Mouse (Mus musculus): ENCODE measurements at regions not wholly inside any gene's neighbourhood (a gene's known extent, or its start where the extent isn't known, plus 50 kb on each side); places are given as distances from the start of the nearest gene placed in this dataset.
"Not testable (repeated sequence)": the region's sequence is repeated elsewhere in the genome, so short reads cannot be mapped to it uniquely, and the experiment has no call there.

- DNase-seq: no peak
Observed at GRCm38 (mm10) chr12:9655794-9656193, 85.9 kb downstream of the Osr1 start.

DNA sequence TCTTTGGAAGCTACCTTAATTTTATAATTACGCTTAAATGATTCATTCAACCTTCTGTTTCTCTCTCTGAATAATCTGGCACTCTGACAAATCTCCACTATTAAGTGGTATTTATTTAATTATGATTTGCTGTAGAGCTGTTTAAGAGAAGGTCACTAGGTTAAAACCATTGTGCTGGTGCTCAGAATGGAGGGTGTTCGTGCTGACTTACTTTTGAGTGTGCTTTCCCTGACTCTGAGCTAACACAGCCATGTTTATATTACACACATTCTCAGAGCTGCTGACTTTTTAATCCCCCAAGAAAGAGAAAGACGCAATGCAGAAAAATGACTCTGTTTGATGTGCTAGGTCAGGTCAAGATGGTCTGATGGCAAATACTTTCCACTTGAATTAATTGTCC lies 86.4 kb downstream of the Osr1 start:
- DNase-seq: no peak

GRCm38 (mm10) chr12:9657199-9657766 lies 87.4 kb downstream of the Osr1 start:
- DNase-seq: no peak

GRCm38 (mm10) chr12:9657793-9658192 lies 87.9 kb downstream of the Osr1 start:
- peak; percentile 7 to 40 for DNase-seq

DNA sequence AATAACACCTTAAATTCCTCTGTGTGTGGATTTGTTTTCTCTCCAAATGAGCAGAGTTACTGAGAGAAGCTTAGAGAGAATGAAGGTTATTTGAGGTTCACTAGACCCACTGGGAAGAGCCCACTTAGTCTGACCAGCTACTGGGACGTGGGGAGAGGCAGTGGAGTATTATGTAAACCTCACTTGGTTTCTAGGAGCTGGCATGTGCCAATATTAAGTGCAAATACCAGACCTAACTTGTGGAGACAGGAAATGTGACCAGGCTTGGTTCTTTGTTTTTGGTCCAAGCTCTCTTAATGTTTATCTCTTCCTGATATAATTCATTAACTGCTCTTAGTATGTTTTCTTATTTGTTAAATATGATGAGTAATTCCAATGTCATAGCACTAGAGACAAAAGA lies 90.4 kb downstream of the Osr1 start:
- no peak for DNase-seq

- DNase-seq: no peak
Observed at GRCm38 (mm10) chr12:9688776-9689175, 118.9 kb downstream of the Osr1 start.

DNA sequence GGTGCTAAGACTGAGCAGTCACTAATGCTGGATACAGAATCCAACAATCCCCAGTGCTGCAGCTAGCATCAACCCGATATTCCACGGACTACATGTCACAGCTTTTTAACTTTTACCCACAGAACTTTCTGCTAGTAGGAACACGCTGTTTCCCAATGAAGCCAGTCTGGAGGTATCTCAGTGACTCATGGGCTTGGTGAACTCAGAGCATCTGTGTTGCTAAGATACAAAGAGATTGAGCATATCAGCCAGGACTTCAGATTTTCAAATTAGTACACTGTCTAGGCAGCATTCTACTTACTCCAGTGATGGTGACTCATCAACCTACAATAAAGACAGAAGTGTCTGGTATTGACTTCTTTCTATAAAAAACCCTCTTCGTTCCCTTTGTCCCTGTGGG lies 119.6 kb downstream of the Osr1 start:
- DNase-seq: no peak

- DNase-seq: peak in 1 of 2 experiments; percentile 4
Observed at GRCm38 (mm10) chr12:9732921-9733320, 163.0 kb downstream of the Osr1 start.

DNA sequence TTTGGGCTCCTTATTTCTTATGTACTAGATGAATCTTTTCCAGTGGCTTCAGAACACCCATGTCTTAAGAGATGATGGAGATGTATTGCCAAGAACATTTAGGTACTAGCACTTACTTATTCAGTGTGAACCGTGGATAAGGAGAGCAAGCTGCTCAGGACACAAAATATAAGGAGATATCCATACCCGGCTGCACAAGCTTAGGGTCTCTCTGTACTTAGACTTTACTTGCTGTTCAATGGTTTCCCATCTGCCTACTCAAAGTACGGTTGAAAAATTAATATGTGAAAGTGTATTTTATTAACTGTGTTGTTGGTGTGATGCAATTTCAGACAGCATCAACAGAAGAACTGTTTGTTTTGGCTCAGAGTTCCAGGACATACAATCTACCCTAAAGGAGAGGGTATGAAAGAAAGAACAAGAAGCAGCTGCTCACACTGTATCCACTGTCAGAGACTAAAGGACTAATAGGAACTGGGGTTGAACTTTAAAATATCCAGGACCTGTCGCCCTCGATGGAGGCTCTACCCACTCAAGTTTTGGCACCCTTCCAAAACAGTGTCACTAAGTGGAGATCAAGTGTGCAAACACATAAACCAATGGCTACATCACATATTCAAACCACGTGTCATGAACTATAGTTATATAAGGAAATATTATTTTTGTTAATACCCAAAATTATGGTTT lies 174.9 kb downstream of the Osr1 start:
- DNase-seq: no peak

DNA sequence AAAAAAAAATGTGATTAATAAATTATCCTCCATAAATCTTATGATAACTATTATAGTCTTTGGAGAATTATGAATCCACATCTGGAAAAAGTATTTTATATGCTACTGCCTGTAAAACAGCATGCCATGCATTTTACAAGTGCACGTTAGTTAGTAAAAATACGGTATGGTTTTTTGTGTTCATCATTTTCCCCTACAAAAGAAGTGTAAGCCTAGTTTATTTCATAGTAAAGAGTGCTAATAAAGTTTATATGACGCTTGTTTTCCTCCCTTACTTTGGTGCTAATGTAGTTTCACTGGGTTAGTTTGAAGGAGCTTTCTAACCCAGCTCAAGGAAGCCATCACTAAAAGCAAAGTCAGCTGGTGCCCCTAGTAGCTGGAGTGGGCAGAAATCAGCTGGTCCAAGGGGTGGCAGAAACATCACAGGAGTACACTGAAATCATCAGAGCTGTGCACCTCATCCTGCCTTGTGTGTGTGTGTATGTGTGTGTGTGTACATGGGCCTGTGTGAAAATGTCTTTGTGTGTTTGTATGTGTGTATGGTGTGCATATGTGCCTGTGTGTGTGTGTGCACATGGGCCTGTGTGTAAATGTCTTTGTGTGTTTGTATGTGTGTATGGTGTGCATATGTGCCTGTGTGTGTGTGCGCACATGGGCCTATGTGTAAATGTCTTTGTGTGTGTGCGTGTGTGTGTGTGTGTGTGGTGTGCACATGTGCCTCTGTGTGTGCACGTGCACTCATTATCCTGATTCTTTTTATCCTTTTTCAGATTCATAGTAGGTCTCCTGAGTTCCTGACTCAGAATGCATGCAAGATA lies 181.6 kb downstream of the Osr1 start:
- no peak for DNase-seq

DNA sequence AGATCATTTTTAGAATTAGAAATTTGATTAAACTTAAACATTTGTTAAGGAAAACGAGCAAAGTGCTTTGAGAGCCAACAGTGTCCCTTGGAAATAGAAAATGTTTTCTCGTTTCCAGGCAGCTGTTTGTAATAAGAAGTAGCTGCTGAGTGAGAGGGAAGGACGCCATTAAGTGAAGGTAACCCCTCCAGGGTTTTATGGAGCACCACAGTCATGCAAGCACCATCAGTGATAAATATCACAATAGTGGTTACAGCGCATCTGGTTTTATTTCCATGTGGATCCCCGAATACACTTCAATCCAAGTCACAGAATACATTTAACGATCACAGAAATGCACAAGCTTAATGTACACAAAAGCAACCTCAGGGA lies 182.1 kb downstream of the Osr1 start:
- no peak for DNase-seq

- DNase-seq: no peak
Observed at GRCm38 (mm10) chr12:9756411-9756810, 186.5 kb downstream of the Osr1 start.

DNA sequence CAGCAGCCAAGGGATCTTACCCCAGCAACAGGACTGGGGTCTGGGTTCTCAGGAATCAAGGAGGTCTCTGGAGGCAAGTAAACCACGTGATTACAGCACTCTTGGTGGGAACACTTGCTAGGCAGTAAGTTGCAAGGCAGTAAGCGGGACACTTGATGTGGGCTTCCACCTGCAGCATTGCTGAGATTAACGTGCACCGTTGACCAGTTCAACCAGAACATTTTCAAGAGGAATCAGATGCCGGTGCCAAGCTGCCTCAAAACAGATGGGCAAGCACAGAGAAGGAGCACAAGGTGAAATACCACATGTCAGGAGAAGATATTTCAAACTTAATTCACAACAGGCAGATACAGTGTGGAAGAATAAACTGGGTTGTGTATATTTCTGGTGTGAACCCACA lies 190.9 kb downstream of the Osr1 start:
- DNase-seq: no peak

GRCm38 (mm10) chr12:9762291-9762811 lies 192.4 kb downstream of the Osr1 start:
- DNase-seq: not testable (repeated sequence)

- no peak for DNase-seq
Observed at GRCm38 (mm10) chr12:9762842-9763241, 192.9 kb downstream of the Osr1 start.

DNA sequence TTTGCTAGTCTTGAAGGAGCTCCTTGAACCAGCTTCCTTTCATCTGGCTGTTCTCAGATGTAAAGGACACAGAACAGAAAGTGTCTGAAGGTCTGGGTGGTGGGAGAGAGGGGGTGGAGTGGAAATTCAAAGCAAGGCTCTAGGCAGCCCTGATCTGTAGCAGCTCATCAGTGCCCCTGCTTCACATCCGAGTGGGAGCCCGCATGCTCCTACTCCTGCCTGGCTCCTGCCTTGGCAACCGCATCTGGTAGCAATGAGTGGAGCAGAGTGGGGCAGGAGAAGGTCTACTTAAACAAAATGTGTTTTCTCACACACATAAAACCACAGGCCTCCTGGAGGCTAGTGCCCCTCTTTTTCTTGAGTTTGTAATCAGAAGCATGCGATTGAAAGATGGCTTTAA lies 201.0 kb downstream of the Osr1 start:
- DNase-seq: no peak

DNA sequence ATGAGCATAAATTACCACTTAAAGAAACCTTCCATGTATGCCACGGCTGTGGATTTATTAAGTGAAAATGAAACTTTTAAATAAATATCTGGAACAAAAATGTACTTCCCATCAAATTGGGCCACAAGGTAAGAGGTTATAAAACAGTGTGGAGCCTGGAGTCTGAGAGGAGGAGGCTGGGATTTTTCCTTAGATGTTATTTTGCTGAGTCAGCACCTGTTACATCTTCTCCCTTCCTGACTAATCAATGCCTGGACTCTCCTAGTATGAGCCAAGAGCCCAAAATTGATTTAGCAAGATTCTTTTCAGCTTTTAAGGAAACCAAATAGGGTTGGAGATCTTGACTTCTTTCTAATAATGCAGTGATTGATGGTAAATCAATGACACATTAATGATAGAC lies 203.0 kb downstream of the Osr1 start:
- no peak for DNase-seq

DNA sequence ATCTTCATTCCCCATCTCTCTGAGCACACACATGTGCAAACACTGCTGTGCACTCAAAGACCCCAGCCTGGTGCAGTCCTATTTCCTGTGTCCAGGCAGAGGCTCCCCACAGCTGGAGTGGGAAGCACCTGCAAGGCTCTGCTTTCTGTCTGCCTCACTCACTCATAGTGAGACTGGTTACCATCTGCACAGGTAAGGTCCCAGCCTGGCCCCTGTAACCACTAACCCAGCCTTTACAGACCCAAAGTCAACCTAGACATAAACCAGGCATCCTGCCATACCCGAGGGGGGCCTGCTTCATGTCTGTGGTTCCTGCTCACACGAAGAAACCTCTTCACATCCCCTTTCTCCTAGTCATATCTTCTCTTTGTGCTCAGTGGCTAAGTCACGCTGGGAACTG lies 232.4 kb downstream of the Osr1 start:
- DNase-seq: no peak

DNA sequence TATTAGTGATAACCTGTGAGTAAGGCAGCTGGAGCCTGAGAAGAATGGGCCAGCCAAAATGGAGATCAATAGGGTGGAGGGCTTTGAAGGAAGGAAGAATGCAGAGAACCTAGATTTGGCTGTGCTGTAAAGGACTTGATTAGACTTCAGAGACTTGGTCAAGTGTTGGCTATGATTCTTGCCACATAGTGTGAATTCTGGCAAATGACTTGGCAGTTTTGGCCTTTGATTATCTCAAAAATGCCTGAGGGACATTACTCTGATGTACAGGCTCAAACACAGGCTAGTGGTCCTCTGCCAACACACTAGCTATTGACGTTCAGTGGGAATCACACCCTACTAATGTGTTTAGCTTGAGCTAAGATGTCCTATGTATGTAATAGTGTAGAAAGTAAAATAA lies 237.5 kb downstream of the Osr1 start:
- DNase-seq: no peak

GRCm38 (mm10) chr12:9833273-9833672 lies 263.4 kb downstream of the Osr1 start:
- DNase-seq: no peak

- DNase-seq: no peak
Observed at GRCm38 (mm10) chr12:9839198-9839845, 269.4 kb downstream of the Osr1 start.

DNA sequence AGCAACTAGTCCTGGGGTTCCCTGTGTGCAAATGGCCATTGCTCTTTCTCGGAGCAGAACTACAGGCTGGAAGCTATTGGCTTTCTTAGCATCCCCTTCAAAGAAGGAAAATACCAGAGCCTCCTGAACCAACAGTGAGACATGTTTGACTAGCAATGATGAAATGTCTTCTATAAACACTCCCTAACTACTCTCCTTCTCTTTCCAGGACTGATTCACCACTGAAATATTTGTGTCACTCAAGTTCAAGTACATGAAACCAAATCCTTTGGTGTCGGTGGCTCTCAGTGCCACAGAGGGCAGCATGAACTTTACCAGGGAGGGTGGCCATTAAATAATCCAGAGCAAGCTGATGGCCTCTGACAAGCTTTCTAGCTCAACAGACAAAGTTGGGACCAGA lies 270.0 kb downstream of the Osr1 start:
- no peak for DNase-seq

- no peak for DNase-seq
Observed at GRCm38 (mm10) chr12:9847034-9847433, 277.1 kb downstream of the Osr1 start.

Data from cerebellum, postnatal 25 days (tissue).